Mouse (Mus musculus) spleen, postnatal 36 days (tissue): ENCODE measurements around the gene Tsnax.

ENCODE experiments used
- DNase-seq, 2 experiments: peaks; one replicate each; pipeline ENCODE4 v3.0.0; 2022; ENCODE audit warnings: low spot score in 2 of 2, mixed read lengths in 1 of 2

Tsnax gene

DNA sequence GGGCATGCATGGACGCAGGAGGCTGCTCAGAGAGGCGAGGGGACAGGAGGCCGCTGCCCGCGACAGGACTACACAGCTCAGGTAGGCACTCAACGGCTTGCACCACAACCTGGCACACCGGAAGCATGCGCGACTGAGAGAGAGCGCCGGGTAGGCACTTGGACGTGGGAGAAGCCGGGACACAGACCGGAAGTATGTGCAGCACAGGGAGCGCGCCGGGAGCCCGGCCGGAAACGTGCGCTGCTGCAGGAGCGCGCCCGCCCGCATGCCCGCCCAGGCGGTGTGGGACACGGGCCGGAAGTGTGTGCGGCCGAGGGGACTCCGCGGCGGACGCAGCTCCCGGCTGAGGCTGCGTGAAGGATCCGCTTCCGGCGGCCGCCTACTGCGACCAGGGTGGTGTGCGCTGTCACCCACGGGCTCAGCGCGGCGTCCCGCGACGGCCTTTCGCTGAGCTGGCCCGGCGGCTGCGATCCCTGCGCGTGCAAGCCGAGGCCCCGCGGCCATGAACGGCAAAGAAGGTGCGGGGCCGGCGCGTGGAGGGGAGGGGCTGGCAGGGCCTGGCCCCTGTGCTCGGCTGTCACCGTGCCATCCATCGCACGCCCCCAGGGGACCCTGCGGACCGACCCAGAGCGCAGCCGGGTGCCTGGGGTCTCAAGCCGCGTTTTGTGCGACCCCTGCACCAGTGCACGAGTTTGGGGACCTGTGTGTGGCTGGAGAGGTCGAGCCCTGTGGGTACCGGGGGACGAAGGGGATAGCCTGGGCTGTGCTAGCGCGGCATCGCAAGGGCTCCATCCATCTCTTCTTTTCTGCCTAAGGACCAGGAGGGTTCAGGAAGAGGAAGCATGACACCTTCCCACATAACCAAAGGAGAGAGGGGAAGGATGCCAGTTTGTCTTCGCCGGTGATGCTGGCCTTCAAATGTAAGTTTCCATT lies at the start of gene Tsnax:
Gene Tsnax (plus strand): TSS at position 303 of the 933 bp plus-strand sequence.
- DNase-seq = peak; percentile 84

DNA sequence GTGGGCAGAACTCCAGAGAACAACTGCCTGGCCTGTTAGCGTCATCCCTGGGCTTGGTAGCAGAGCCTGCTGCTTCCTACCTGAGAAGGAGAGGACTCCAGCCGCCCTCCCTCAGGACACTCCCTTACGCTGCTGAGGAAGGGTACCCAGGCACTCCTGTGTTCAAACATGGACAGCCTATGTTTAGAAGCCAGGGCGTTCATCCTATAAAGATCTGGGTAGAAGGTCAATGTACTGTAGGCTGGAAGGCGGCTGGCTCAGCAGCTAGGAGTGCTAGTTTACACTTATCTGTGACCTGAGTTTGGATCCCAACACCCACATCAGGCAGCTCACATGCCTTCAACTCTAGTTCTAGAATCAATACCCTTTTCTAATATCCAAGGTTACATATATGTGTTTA lies 49.6 kb upstream of the Tsnax start:
- no peak for DNase-seq

DNA sequence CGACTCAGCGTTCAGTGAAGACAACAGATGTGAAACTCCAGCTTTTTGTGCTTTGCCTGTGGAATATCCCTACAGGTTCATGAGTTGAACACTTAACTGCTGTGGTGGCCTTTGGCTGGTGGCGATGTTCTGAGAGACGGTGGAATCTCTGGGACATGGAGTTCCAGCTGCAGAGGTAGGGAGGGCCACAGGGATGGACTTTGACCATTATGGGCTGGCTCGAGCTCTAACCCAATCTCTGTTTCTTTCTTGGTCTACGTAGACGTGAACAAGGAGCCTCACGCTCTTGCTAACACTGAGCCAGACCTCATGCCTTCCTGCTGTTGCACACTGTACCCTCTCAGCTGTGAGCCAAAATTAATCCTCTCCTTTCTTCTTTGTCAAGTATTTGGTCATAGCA lies 47.8 kb upstream of the Tsnax start:
- DNase-seq = no peak

DNA sequence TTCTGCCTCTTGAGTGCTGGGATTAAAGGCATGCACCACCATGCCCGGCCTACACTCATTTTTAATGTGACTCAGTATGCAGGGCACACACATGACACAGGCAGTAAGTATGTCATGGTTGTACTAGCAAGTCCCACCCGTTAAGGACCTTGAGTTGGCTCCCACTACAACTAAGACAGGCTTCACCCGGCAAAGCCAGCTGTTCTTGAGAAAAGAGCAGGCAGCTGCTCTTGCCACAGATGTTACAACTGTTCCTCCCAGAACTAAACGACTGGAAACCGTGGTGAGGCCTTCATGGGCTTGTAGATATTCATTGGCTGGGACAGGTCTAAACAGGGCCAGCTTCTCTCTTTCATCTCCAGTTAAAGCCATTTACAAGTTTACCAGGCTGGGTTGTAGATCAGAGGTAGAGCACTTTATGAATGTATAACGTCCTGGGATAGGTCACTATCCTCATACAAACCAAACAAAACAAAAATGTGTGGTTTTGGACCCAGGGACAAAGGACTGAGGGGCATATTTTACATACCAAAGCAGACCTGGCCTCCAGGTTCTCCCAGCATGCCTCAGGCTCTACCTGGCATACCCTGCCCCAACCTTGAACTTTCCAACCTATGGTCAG lies 42.4 kb upstream of the Tsnax start:
- no peak for DNase-seq

DNA sequence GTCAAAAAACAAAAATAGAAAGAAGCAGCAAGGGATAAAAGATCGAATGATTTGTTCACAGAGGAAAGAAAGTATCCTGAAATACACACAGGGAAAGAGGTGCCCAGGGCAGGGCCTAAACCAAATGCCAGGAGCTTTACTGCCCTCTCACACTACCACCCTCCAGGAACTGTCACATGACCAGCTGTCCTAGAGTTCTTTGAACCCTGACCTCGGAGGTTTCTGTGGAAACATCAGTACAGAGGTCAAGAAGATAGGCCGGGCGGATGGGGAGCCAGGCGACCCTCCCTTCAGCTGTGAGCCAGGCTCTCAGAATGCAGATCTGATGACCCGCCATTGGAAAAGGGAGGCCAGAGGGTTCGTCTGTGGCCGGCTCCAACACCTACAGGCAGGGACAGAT lies 39.6 kb upstream of the Tsnax start:
- no peak for DNase-seq

DNA sequence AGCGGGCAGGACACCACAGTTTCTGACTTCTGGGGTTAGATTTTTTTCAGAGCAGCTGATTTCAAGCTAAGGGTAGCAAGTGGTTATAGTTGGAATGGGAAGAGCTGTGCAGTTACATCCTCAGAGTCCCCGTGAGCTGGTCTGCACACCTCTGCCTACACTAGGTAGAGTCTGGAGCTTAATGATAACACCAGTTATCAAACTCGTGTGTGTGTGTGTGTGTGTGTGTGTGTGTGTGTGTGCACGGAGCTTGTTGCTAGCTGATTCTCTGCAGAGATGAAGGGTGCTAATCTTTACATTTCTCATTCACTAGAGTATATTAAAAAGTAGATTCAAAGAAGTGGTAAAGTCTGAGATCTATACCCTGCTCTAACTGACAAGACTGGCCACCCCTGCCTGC lies 38.5 kb upstream of the Tsnax start:
- no peak for DNase-seq

DNA sequence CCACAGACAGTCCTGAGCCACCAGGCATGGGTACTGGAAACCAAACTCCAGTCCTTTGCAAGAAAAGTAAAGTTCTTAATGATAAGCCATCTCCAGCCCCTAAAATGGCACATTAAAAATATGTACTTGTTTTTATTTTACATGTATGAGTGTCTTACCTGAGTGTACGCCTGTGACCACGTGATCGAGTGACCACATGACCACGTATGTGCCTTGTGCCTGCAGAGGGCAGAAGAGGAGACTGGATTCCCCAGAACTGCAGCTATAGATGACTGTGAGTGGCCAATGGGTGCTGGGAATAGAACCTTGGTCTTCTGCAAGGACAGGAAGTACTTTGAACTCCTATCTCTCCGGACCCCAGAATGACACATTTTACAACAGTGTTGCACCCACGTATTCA lies 36.6 kb upstream of the Tsnax start:
- no peak for DNase-seq

DNA sequence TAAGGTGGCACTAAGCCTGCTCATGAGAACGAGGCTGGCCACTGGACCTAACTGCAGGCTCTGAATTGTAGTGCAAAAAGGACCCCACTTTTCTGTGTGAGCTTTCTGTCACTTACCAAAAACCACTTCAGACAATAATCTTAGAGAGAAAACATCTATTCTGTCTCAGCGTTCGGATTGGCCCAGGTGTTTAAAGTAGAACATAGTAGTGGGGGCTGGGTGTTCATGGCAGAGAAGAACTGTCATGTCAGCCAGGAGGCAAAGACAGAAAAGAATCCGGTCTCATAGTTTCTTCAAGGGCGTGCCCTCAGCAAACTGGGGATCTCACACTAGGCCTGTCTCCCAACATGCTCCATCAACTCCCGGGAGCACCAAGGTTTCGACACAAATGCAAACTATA lies 34.8 kb upstream of the Tsnax start:
- DNase-seq = no peak

DNA sequence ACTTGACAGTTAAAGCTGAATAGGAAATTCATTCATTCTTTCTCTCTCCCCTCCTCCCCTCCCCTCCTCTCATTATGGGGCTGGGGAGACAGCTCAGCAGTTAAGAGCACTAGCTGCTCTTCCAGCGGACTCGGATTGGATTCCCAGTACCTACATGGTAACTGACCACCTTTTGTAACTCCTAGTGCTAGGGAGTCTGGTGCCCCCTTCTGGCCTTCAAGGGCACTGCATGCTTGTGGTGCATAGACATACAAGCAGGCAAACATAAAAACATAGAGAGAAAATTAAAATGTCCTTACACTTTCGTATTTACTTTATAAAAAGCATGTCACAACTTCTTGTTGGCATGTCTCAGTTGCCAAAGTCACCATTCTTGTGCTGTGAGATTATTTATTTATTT lies 32.8 kb upstream of the Tsnax start:
- no peak for DNase-seq

DNA sequence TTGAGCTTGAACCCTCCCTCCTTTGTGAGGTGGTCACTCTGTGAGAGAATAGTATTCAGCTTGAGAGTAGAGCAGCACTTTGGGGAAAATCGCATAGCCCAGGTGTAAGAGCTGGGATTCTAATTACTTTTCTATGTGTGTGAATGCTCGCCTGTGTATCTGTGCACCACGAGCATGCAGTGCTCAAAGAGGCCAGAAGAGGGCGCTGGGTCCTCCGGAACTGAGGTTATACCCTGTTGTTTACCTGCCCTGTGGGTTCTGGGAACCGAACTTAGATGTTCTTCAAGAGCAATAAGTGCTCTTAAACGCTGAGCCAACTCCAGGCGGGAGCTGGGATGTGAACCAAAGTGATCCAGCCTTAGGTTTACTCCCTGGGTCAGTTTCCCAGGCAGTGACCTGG lies 32.0 kb upstream of the Tsnax start:
- no peak for DNase-seq

DNA sequence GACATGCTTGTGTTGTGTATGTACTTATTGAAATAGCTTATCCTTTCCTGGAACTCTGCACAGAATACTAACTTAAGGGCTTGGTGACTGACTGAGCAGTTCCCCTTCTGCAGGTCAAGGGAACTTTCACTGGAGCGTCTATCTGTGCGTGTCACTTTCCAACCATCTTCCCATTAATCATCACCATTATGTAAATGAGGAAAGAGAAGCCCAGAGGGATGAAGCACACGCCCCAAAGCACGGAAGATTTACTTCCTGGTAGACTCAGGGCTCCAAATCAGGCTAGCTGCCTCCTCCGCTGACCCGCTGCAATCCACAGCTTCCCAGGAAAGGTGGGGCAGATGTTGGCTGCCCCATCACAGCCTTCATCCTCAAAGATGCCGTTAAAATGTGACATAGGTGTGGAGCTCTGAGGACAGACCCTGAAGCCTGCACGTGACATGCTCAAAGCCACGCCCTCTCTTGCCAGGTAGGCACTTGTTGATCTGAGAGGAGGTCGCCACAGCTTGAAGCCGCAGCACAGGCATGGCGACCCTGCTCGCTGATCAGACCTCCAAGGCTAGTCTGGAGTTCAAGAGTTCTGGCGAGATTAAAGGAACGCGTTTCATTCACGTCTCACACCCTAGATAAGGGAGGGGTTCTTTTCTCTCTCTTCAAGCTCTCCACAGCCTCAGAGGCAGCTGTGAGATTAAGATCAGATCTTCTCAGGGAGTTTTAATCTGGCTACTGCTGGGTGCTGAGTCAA lies 21.7 kb upstream of the Tsnax start:
- no peak for DNase-seq

DNA sequence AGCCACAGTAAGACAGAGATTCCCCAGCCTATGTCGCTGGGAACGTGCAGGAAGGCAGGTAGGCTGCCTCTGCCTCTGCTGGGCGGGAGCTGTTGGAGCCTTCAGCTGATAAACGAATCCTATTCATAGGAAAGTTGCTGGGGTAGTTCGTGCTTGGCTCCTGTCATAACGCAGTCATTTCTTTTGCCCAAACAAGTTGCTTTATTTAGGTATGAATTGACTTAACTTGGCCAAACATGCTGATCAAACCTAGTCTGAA lies 21.2 kb upstream of the Tsnax start:
- no peak for DNase-seq

DNA sequence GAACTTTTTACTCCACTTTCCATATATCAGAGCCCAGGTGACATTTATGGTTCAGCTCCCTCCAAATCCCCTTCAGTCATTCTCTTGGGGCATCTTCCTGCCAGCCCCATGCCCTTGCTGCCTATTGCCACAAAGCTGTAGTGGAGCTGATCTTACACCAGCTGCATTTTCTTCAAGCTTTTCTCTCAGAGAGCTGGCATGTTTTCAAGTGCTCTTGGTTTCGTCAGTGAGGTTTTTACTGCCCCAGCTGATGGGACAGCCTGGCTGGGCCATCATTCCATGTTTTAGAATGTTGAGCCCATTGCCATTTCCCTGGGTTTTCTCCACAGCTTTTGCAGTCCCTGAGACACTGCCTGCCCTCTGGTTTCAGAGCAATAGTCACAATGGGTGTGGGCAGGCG lies 17.0 kb upstream of the Tsnax start:
- DNase-seq = no peak

DNA sequence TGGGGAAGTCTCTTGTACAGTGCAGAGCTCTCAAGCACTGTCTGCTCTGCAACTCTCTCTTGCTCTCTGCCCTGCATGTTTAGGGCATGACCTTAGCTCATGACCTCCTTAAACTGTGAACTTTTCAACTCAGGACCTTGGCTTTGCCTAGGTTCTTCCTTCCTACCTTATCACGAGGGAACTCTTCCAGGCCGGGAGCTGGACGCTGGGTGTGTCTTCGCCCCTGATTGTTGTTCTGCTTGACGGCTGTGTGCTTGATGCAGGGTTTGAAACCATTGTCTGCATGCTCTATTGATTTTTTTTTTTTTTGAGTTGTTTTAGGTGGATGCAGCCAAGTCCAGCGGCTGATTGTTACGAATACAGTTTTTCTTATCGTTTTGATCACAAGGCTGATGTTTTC lies 11.3 kb downstream of the Tsnax start:
- no peak for DNase-seq

DNA sequence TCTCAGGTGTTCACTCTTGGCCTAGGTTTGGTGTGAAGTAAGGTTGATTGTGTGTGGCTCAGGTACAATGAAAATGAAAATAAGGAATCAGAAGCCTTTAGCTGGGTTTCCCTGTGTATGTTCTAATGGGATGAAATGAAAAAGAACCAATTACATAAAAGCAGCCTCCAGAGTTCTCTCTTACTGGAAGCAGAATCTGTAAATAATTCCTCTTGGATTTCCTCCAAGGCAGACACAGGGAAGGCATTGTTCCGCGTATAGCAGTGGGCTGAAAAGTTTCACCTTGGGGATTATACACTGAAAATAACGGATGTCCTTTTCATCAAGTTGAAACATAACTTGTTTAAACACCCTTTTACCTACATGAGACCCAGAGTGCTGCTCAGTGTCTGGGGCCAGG lies 14.4 kb downstream of the Tsnax start:
- DNase-seq = no peak

DNA sequence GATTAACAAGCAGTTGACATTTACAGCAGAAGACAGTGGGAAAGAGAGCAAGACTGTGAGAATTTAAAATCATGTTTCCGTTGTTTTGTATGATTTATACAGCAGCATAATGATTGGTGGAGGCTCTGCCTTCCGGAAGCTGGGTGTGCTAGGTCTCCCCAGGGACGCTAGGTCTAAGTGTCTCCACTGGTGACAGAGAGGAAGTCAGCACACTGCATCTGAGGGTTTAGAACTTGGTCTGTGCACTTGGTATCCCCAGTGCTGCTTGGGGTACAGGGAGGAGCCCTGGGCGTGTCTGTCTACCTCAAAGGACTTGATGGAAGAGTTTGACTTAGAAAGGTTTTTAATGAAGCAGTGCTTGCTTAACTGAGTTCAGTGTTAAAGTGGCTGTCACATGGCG lies 16.0 kb downstream of the Tsnax start:
- DNase-seq = peak; percentile 72 to 73

DNA sequence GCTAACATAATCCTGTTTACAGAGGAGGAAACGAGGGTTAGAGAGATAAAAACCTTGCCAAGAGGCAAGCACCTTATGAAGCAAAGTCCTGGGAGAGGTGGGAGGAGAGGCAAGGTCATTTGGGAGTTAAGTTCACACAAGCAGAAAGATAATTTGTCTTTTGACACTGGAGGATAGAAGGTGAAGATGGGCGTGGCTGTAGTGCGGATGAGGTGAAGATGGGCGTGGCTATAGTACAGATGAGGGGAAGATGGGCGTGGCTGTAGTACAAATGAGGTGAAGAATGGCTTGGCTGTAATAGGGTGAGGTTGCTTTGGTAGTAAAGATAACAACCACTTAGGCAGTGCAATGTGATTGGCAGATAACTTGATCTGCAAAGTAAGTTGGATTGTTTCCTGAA lies 18.5 kb downstream of the Tsnax start:
- DNase-seq = no peak

DNA sequence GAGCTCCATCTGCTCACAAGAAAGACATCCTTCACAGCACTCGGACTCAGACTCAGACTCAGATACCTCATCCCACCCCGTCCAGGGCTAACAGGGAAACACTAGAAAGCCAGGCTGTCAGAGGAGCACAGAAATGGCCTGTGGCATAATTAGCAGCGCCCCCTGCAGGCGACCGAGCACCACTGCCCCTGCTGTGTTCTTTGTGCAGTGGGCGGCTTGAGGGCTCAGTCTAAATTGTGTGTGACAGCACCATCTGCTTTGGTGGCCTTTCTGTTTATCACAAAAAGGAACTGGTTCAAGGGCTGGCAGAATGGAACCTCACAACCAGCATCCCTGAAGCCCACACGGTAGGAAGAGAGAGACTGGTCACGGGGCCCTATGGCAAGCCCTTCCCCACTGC lies 21.9 kb downstream of the Tsnax start:
- peak; percentile 31 to 53 for DNase-seq

DNA sequence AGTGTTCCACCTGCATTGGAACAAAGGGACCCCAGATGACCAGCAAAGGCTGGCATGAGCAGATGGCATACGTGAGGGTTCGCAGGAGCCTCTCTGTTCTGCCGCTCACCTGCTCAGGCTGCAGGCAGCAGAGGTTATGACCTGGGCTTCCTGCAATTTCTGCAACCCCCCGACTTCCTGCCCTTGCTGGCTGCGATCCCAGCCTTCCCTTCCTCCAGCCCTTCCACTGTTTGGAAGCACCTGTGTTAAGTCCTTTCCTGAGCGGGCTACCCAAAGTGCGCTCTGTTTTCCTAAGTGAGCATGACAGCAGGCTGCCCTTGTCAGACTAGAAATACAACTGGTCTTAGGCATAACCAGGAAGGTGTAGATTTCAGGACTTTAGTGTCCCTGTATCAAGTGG lies 24.3 kb downstream of the Tsnax start:
- DNase-seq = no peak

DNA sequence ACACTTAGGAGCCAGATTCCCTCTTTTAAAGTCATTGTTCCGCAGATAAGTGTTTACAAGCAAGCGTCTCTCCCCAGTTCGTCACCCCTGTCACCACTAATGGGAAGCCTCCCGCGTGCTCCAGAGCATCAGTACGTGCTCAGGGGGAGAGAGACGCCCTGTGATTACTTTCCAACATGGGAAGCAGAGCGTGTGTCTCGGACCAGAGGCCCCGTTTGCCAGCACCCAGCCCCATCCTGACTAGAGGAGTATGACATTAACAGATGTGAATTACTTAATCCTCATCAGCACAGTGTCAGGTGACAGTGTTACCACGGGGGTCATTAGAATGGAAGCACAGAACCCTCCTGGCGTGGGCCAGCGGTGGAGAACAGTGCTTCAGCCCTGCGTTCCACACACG lies 25.9 kb downstream of the Tsnax start:
- DNase-seq = no peak

DNA sequence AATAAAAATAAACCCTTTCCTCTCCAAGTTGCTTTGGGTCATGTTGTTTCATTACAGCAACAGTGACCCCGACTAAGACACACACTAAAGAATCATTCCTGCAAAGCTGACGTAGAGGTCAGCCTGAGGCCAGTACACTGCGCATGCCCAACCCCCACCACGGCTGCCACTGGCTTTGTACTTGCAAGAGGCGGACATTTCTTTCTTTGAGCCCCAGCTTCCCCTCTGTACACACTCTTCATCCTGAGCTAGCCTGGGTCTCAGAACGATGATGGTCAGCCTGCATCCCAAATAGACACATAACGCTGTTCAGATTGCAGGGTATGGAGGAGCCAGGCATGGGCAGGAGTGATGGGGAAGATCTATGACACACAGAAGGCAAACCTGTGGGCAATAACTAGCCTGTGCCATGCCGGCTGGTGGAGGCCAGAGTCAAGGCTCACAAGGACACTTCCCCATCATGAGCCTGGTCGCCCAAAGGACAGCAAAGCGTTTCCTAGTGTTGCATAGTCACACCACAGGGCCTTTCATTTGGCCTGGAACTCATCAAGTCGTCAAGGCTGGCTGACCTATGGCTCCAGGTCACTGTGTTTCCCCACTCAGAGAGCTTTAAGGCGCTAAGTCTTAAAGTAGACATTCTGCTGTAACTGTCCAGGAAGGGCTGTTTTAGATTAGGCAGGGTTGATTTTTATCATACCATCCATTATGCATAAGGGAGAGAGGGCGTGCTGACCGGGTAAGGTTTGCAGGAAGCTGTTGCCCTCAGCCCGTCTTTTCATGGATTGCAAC lies 28.0 kb downstream of the Tsnax start:
- DNase-seq = no peak

DNA sequence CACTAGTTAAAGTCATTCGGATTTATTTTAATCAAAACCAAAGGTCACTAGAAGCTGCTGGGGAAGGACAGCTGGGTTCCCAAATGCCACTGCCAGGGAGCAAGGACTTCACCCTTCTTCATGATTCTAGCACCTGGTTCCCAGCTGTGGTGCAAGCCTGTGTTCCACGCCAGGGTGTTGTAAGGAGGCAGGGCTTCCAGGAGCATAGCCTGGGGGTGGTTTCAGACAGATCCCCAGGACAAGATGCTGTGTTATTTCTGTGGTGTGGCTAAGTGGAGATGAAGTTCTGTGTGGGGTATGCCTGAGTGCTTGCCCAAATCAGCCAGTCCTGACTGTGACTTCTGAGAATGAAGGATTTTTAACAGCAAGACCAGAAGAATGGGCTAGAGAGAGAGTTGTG lies 28.7 kb downstream of the Tsnax start:
- DNase-seq = no peak
